Mouse (Mus musculus) hematopoietic stem cell, adult 5-6 weeks (primary cell): ENCODE measurements at regions not wholly inside any gene's neighbourhood (a gene's known extent, or its start where the extent isn't known, plus 50 kb on each side); places are given as distances from the start of the nearest gene placed in this dataset.
A peak's percentile ranks its signal among the peaks of the same experiment; 100 is the strongest.

Experiments used
- ATAC-seq, 2 experiments: fragments of 125-278 bp in 1 of 2; replicated peaks in 1 of 2; 2 replicates each; pipeline ENCODE4 v1.8.0; 2016 to 2017; ENCODE audit warnings: inconsistent platforms in 2 of 2, mild to moderate bottlenecking in 2 of 2, moderate number of reproducible peaks in 2 of 2, low read depth in 1 of 2, moderate TSS enrichment in 1 of 2; ENCODE audit not compliant: low FRiP score in 2 of 2, poor library complexity in 2 of 2, severe bottlenecking in 2 of 2, insufficient read depth in 1 of 2, low TSS enrichment in 1 of 2

- no peak for ATAC-seq
Measured at GRCm38 (mm10) chr4:47608673-47609072, 134.2 kb downstream of the Sec61b start.

GRCm38 (mm10) chr4:47610913-47611312 lies 136.5 kb downstream of the Sec61b start:
- ATAC-seq: no peak

GRCm38 (mm10) chr4:47616525-47616924 lies 142.1 kb downstream of the Sec61b start:
- ATAC-seq: no peak

- ATAC-seq: no peak
Measured at GRCm38 (mm10) chr4:47620700-47621099, 146.2 kb downstream of the Sec61b start.

GRCm38 (mm10) chr4:47622851-47623743 lies 148.6 kb downstream of the Sec61b start:
- no peak for ATAC-seq

GRCm38 (mm10) chr4:47630006-47630405 lies 155.5 kb downstream of the Sec61b start:
- peak in 1 of 2 experiments; percentile 42; a peak in 2 of 4 replicates for ATAC-seq

- peak in 1 of 2 experiments; percentile 49; a peak in 2 of 4 replicates for ATAC-seq
Measured at GRCm38 (mm10) chr4:47630427-47630826, 156.0 kb downstream of the Sec61b start.

GRCm38 (mm10) chr4:47638876-47639494 lies 164.5 kb downstream of the Sec61b start:
- ATAC-seq: no peak

- no peak for ATAC-seq
Measured at GRCm38 (mm10) chr4:47645093-47645492, 170.6 kb downstream of the Sec61b start.

- no peak for ATAC-seq
Measured at GRCm38 (mm10) chr4:47648701-47649100, 174.2 kb downstream of the Sec61b start.

- ATAC-seq: no peak
Measured at GRCm38 (mm10) chr4:47649951-47650350, 175.5 kb downstream of the Sec61b start.

GRCm38 (mm10) chr4:47651521-47651920 lies 177.1 kb downstream of the Sec61b start:
- no peak for ATAC-seq

GRCm38 (mm10) chr4:47653143-47653542 lies 178.7 kb downstream of the Sec61b start:
- no peak for ATAC-seq

GRCm38 (mm10) chr4:47669519-47669918 lies 195.1 kb downstream of the Sec61b start:
- no peak for ATAC-seq

GRCm38 (mm10) chr4:47670476-47670875 lies 196.0 kb downstream of the Sec61b start:
- no peak for ATAC-seq

- ATAC-seq: no peak
Measured at GRCm38 (mm10) chr4:47671362-47671761, 196.9 kb downstream of the Sec61b start.

GRCm38 (mm10) chr4:47681141-47681540 lies 206.7 kb downstream of the Sec61b start:
- no peak for ATAC-seq

- no peak for ATAC-seq
Measured at GRCm38 (mm10) chr4:47691207-47691606, 216.7 kb downstream of the Sec61b start.
